Mouse (Mus musculus): ENCODE results near the gene Il20rb. TPM values are rescaled to one million over a fixed set of nuclear protein-coding genes. Genes with fewer than 3 reads are reported as not detected.

The Il20rb gene
- total RNA-seq, 2 experiments from 2014 or later = 3.8 to 4.1 TPM

DNA sequence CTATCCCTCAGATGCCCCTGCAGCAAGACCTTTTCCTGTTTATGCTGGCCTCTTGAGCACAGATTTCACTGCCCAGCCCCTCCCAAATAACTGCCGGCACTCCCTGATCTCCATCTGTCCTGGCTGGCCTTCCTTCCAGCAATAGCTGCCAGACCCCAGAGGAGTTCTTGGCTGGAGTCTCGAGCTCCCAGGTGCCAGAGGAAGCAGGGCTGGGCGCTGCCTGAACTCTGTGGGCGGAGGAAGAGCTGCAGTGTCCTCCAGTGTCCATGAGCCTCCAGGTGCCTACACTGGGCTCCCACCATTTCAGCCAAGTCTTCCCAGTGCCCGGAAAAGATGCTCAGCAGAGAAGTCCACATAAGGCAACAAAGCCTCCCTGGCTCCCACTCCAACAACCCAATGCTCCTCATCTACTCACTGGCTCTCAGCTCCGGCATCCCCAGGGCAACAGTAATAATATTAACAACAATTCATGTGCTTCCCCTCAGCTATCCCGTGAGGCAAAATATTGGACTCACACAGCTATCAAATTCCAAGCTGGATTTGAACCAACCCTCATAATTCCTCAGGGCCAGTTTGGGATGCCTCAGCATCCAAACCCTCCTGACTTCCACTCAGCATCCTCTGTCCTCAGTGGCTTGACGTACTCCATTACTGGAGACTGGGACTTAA, 15.5 kb downstream of the Il20rb start:
- no peak for DNase-seq (ENCODE audit: extremely low spot score in 1 of 2, low spot score in 1 of 2)

GRCm38 (mm10) chr9:100470228-100470627, 16.4 kb downstream of the Il20rb start:
- DNase-seq (ENCODE audit: extremely low spot score in 1 of 2, low spot score in 1 of 2) = no peak

- DNase-seq (ENCODE audit: extremely low spot score in 1 of 2, low spot score in 1 of 2) = no peak
Observed at GRCm38 (mm10) chr9:100469681-100470080, 16.9 kb downstream of the Il20rb start.

GRCm38 (mm10) chr9:100468151-100468550, 18.4 kb downstream of the Il20rb start:
- no peak for DNase-seq (ENCODE audit: extremely low spot score in 1 of 2, low spot score in 1 of 2)

DNA sequence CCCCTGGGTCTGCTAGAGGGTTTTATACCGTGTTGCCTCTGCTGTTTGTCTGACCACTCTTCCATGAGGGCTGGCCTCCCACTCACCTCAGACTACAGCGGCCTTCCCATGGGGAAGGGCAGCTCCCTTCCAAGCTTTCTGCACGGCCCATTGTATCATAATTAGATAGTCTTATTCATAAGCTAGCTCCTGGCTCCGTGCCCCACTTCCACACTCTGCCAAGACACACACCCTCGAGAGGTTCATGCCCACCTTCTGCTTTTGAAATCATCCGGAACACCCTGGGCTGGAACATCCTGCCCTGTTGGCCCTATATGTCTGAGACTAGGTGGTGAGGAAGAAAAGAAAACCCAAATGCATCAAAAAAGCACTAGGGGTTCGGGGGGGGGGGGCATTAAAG, 18.9 kb downstream of the Il20rb start:
- DNase-seq (ENCODE audit: extremely low spot score in 1 of 2, low spot score in 1 of 2) = peak in 1 of 2 experiments; percentile 41

- DNase-seq (ENCODE audit: extremely low spot score in 1 of 2, low spot score in 1 of 2) = no peak
Observed at GRCm38 (mm10) chr9:100466743-100467142, 19.8 kb downstream of the Il20rb start.

GRCm38 (mm10) chr9:100465988-100466387, 20.6 kb downstream of the Il20rb start:
- DNase-seq (ENCODE audit: extremely low spot score in 1 of 2, low spot score in 1 of 2) = no peak

DNA sequence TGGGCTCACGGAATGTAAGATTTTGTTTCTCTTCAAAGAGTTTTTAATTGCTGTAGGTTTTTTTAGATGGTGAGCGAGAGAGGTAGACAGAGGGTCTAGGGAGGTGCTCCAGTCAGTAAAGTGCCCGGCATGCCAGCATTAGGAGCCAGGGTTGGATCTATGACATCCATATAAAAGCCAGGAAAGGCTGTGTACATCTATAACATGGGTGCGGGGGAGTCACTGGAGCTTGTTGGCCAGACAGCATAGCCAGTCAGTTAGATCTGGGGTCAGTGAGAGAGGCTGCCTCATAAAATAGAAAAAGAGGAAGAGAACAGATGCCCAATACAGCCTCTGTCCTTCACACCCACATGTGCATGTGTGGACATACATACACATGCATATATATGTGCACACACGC, 21.2 kb downstream of the Il20rb start:
- no peak for DNase-seq (ENCODE audit: extremely low spot score in 1 of 2, low spot score in 1 of 2)

DNA sequence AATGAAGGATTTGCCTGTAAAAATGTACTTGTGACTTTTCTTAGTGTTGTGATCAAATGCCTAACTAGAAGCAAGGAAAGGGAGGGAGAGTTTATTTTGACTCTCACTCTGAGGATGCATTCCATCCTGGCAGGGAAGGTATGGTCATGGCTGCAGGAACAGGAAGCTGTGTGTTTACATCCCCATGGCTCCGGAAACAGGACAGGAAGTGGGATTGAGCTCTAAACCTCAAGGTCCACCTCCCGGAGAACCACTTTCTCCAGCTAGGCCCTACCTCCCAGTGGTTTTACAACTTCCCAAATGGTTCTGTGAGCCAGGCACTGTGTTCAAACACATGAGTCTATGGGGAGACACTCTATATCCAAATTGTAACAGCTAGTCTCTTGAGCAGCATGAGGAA, 22.8 kb downstream of the Il20rb start:
- DNase-seq (ENCODE audit: extremely low spot score in 1 of 2, low spot score in 1 of 2) = no peak

DNA sequence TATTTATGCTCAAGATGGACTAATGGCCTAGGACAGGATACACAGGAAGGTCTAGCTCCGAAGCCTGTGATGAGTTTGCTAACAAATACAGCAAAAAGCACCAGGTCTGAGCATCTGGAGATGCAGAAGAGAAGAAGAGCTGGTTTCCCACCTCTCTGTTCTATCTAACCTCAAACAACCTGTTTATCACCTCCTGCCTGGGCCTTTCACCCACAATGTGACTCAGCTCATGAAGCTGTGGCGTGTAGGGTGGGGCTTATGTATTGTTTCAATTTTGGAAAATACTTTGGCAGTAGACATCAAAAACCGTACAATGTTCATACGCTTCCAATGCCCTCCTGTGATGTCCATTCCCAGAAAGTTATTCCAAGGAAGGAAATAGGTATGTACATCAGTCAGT, 24.5 kb downstream of the Il20rb start:
- DNase-seq (ENCODE audit: extremely low spot score in 1 of 2, low spot score in 1 of 2) = no peak

GRCm38 (mm10) chr9:100461671-100462070, 24.9 kb downstream of the Il20rb start:
- peak; percentile 44 to 67 for DNase-seq (ENCODE audit: extremely low spot score in 1 of 2, low spot score in 1 of 2)

DNA sequence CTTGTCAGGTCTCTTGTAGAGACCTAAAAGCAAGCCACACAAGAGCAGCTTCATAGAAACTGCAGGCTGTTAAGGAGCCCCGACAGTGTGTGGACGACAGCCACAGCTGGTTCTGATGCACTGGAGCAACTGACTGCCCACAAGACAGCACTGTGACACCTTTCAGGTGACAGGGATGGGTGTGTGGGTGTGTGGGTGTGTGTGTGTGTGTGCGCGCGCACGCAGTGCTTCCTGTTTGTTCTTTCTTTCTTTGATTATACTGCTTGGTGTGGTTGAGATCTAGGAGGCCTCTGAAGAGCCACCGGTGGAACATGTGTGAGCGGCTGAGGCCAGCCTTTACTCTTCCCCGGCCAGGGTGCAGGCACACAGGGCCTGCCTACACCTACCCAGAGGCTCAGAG, 26.4 kb downstream of the Il20rb start:
- no peak for DNase-seq (ENCODE audit: extremely low spot score in 1 of 2, low spot score in 1 of 2)

DNA sequence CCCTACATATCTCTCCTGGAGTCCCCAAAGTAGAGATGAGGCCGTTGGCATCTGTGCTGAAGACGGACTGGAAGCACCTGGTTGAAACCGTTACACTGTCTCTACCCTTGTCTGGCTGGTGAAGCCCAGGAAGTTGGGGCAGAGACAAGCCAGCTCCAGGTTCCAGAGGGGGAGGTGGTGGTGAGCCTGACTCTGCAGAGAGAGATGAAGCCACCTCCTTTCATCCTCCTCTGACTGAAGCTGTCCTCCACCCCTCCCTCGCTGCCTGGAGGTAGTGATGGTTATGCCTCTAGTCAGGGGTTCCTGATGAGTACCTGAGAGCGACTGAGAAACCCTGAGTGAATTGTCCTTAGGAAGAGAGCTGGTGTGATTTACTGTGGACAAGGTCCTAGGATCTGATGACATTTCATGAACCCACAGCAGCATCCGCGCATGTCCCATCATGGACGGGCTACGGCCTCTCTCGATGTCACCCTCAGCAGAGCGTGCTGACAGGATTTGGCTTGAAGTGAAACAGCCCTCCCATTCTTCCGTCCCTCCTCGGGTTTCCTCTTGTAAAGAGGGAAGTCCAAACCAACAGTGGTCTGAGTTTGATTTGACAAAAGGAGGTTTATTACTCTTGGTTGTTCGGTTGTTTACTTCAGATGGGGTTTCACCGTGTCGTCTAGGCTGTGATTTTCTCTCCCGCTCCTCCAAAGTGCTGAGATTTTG, 28.5 kb downstream of the Il20rb start:
- DNase-seq (ENCODE audit: extremely low spot score in 1 of 2, low spot score in 1 of 2) = no peak

GRCm38 (mm10) chr9:100454664-100454993, 32.0 kb downstream of the Il20rb start:
- DNase-seq (ENCODE audit: extremely low spot score in 1 of 2, low spot score in 1 of 2) = no peak

DNA sequence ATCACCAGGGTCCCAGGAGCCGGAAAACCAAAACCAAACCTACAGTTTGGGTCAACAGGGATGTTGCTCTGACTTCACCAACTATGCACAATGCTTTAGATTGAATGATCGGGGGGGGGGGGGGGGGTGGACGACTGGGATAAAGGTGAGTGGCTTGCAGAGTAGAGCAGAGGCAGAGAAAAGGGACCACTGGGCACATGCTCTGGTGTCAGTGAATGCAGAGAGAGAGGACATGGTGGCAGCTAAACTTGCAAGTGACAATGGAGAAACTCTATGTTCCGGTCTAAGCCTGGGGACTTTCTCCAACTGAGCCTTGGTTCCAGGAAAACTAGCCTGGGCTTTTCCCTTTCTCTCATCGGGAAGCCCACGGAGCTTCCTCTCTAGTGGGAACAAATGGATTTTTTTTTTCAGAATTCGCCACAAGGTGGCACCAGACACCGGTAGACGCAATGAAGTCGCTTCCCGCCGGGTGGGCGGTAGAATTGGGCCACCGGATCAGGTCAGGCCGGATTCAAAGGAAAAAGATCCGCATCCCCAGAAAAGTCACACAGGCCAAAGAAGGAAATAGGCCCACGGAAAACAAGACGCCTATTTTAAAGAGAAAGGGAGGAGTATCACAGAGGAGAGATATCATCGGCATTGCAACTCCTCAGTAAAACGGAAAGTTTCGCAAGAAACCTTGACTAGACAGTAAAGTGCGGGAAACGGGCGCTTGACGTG, 32.5 kb downstream of the Il20rb start:
- DNase-seq (ENCODE audit: extremely low spot score in 1 of 2, low spot score in 1 of 2) = peak; percentile 67 to 83

DNA sequence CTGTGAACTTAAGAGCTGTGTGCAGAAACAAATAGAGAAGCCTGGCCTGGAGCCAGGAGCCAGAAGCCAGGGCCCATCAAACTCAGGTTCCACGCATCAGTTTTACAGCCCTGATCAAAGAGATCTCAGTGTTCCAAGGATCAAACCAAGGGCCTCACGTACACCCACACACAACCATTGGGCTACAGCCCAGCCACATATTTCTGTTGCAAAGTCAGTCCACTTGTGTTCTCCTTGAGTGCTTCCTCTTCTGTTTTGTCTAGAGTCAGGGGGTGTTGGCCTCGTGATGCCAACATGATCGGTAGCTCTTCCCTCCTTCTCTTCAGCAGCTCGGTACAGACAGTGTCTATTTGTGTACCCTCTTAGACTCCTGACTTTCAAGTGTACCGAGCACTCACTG, 34.2 kb downstream of the Il20rb start:
- DNase-seq (ENCODE audit: extremely low spot score in 1 of 2, low spot score in 1 of 2) = no peak

- DNase-seq (ENCODE audit: extremely low spot score in 1 of 2, low spot score in 1 of 2) = peak; percentile 72 to 95
Observed at GRCm38 (mm10) chr9:100446059-100446686, 40.4 kb downstream of the Il20rb start.

- DNase-seq (ENCODE audit: extremely low spot score in 1 of 2, low spot score in 1 of 2) = peak in 1 of 2 experiments; percentile 50
Observed at GRCm38 (mm10) chr9:100440111-100440790, 46.3 kb downstream of the Il20rb start.

DNA sequence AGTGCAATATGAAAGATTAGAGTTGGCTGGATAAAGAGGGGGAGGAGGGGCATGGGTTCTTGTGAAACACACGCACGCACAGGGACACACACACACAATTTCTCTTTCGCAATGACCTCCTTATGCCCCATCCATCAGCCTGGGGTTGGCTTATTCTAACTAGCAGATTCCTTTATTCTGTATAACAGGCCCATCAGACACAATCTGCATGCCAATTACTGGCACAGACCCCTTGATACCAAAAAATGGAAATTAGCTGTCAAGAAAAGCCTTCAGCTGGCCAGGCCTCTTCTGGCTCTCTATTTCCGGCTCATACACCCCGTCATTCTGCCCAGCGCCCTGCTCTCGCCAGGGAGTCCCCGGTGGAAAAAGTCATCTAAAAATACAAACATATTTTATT, 47.1 kb downstream of the Il20rb start:
- DNase-seq (ENCODE audit: extremely low spot score in 1 of 2, low spot score in 1 of 2) = no peak

DNA sequence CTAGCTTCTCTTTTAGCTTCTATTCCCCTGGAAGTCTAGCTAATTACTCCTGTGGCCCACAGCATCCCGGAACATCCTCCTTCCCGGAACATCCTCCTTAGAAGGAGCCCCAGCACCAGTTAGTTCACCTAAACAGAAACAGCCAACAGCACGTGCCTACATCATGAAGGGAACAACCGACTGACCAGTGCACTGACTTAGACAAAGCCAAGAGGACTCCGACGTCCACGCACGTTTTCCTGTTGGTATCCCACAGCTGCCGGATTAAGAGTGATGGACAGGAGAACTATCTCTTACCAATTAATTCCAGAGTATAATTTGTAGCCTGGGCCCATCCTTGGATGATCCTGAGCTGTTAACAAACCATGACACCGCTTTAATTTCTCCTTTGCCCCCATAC, 47.6 kb downstream of the Il20rb start:
- DNase-seq (ENCODE audit: extremely low spot score in 1 of 2, low spot score in 1 of 2) = no peak
